ENCODE assay signal across 21 mouse cellular contexts in the genomic region with DNA sequence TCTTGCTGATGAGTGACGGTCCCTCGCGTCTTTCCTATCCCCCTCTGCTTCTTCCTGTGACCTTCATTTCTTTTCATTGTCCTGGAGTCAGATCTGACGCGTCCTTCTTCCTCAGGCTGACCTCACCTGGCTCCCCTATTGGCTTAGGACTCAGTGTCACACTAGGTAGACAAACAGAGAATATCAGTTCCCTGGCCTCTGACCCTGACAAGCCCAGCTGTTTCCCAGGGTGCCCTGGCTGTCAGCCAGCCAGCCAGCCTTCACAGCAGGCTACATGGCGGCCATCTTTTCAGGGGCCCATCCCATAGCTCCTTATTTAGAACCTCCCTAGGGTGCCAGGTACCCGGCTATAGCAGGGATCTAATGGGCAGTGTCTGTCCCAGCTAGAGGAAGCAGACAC.
DNase-seq lines count a peak whose midpoint lies in the region; ATAC-seq lines count a peak whose summit lies in the region.
"Had no signal": no experiment of that assay in that cellular context is flagged by ENCODE, and none has a peak within 500 bp of the region (broad histone marks: within the 10 kb centered on the region; RNA-seq: fewer than 3 reads in every experiment).

No protein-coding gene starts in this region.

- no peak overlapping the region for H3K4me2 ChIP-seq in heart, embryonic 16.5 days (ENCODE audit: low read depth, low read length)
- no peak overlapping the region for H3K4me2 ChIP-seq in liver, embryonic 15.5 days
- no peak overlapping the region for H3K4me2 ChIP-seq in liver, embryonic 12.5 days
- H3K4me2 ChIP-seq: embryonic facial prominence, embryonic 15.5 days; hindbrain, embryonic 14.5 days; kidney, embryonic 15.5 days; limb, embryonic 13.5 days; lung, embryonic 15.5 days; neural tube, embryonic 15.5 days had no signal

- intact Hi-C loops in heart, postnatal 36 days (cut with DNase I), result no loop called here
- intact Hi-C loops in heart, postnatal 10 days (cut with DNase I), result no loop called here

- 0 out of 2 replicates have a peak overlapping the region, but pooled peaks have one; percentile 0 for H3K9ac ChIP-seq in heart, embryonic 16.5 days (ENCODE audit: low read length)
- no peak overlapping the region for H3K9ac ChIP-seq in liver, embryonic 15.5 days
- no peak overlapping the region for H3K9ac ChIP-seq in liver, embryonic 12.5 days
- H3K9ac ChIP-seq: embryonic facial prominence, embryonic 15.5 days; hindbrain, embryonic 14.5 days; kidney, embryonic 15.5 days; limb, embryonic 13.5 days; lung, embryonic 15.5 days; neural tube, embryonic 15.5 days had no signal

- H3K4me3 ChIP-seq in heart, embryonic 16.5 days (ENCODE audit: low read length), result no peak overlapping the region
- no peak overlapping the region for H3K4me3 ChIP-seq in liver, embryonic 15.5 days (replicated peaks)
- no peak overlapping the region for H3K4me3 ChIP-seq in liver, embryonic 12.5 days
- H3K4me3 ChIP-seq: embryonic facial prominence, embryonic 15.5 days; kidney, embryonic 15.5 days; layer of hippocampus, adult 2 months; limb, embryonic 13.5 days; lung, embryonic 15.5 days; neural tube, embryonic 15.5 days had no signal

- peaks cover 48% of the 10 kb centered on the region for H3K4me1 ChIP-seq in heart, embryonic 16.5 days (ENCODE audit: control insufficient read depth, insufficient read depth, low read length)
- 0 out of 2 replicates have a peak, but pooled peaks cover 11% of the 10 kb centered on the region for H3K4me1 ChIP-seq in liver, embryonic 15.5 days (replicated peaks)
- H3K4me1 ChIP-seq in liver, embryonic 12.5 days, result peaks cover 25% of the 10 kb centered on the region
- H3K4me1 ChIP-seq: limb, embryonic 13.5 days had no signal

- no peak for ATAC-seq in heart, embryonic 16.5 days (replicated peaks; ENCODE audit: extremely low read depth, insufficient read depth, low FRiP score)
- ATAC-seq in liver, embryonic 15.5 days (ENCODE audit: insufficient read depth), result peak; percentile 44; the same call in 1 of the 2 replicates
- ATAC-seq in liver, embryonic 12.5 days, result no peak
- ATAC-seq in cerebellum, adult (ENCODE audit: insufficient number of reproducible peaks, low FRiP score, low TSS enrichment), result no peak
- ATAC-seq: midbrain, embryonic 16.5 days had no signal

- no peaks in the 10 kb centered on the region for H3K27me3 ChIP-seq in heart, embryonic 16.5 days (ENCODE audit: control insufficient read depth, insufficient read depth, low read length)
- H3K27me3 ChIP-seq in liver, embryonic 15.5 days, result no peaks in the 10 kb centered on the region
- H3K27me3 ChIP-seq in liver, embryonic 12.5 days (replicated peaks), result no peaks in the 10 kb centered on the region
- H3K27me3 ChIP-seq: embryonic facial prominence, embryonic 15.5 days; limb, embryonic 13.5 days; lung, embryonic 15.5 days; neural tube, embryonic 15.5 days had no signal

- no peaks in the 10 kb centered on the region for H3K9me3 ChIP-seq in heart, embryonic 16.5 days (replicated peaks; ENCODE audit: control insufficient read depth, low read length)
- H3K9me3 ChIP-seq in liver, embryonic 15.5 days (replicated peaks), result no peaks in the 10 kb centered on the region
- no peaks in the 10 kb centered on the region for H3K9me3 ChIP-seq in liver, embryonic 12.5 days (replicated peaks)
- H3K9me3 ChIP-seq: embryonic facial prominence, embryonic 15.5 days; kidney, embryonic 15.5 days; limb, embryonic 13.5 days; lung, embryonic 15.5 days; neural tube, embryonic 15.5 days had no signal

- peak overlapping the region; percentile 81 for H3K27ac ChIP-seq in heart, embryonic 16.5 days (ENCODE audit: low read length)
- H3K27ac ChIP-seq in liver, embryonic 15.5 days (replicated peaks), result no peak overlapping the region
- no peak overlapping the region for H3K27ac ChIP-seq in liver, embryonic 12.5 days
- H3K27ac ChIP-seq: embryonic facial prominence, embryonic 15.5 days; hindbrain, embryonic 14.5 days; kidney, embryonic 15.5 days; layer of hippocampus, adult 2 months; limb, embryonic 13.5 days; lung, embryonic 15.5 days; neural tube, embryonic 15.5 days had no signal

- no peaks in the 10 kb centered on the region for H3K36me3 ChIP-seq in heart, embryonic 16.5 days (ENCODE audit: control insufficient read depth, insufficient read depth)
- H3K36me3 ChIP-seq in liver, embryonic 15.5 days (replicated peaks), result no peaks in the 10 kb centered on the region
- no peaks in the 10 kb centered on the region for H3K36me3 ChIP-seq in liver, embryonic 12.5 days
- H3K36me3 ChIP-seq: embryonic facial prominence, embryonic 15.5 days; kidney, embryonic 15.5 days; limb, embryonic 13.5 days; lung, embryonic 15.5 days; neural tube, embryonic 15.5 days had no signal

- DNase-seq in heart, adult 11 months, result peak; percentile 91
- DNase-seq in heart, postnatal 36 days, result no peak
- DNase-seq in heart, postnatal 10 days, result no peak
- DNase-seq: cerebellum, adult 2 months; cerebellum, postnatal 36 days; layer of hippocampus, postnatal 36 days; spleen, adult 18-20 months; thymus, adult 18-20 months; thymus, postnatal 4 days had no signal

- 52% methylated on average over 7 of the region's 7 CpGs for WGBS in heart, embryonic 16.5 days
- 56% methylated on average over 7 of the region's 7 CpGs for WGBS in liver, embryonic 15.5 days (ENCODE audit: insufficient replicate concordance)
- WGBS in liver, embryonic 12.5 days (ENCODE audit: insufficient replicate concordance), result 46% methylated on average over 7 of the region's 7 CpGs
